Mouse (Mus musculus): ENCODE data around the gene Pax1.

DNA sequence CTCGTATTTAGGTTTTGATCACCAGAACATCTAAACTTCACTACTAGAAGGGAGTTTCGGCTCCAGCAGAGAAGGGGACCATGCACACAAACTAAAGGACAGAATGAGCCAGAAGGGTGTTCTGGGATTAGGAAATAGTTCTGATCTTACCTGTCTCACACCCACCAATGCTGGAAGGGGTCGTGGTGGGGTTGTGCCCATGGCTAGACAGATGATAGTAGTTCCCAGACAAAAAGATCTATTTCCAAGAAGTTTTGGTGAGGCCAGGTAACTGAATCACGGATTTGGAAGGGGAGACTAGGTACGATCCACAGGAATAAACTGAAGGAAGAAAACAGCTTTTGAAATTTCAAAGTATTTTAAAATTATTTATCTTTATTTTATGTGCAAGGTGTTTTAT lies 8.4 kb downstream of the Pax1 start:
- no peak for TF ChIP-seq CTCF (IDR thresholded peaks at IDR 0.05; ENCODE audit: extremely low read depth, insufficient read depth, insufficient read length, insufficient replicate concordance)
- no peak for TF ChIP-seq POLR2A (IDR thresholded peaks at IDR 0.05; ENCODE audit: low read depth, low read length)

Measured in spleen, adult 2 months (tissue).